Mouse (Mus musculus): ENCODE data around the gene Rps9. TPM values are rescaled to one million over a fixed set of nuclear protein-coding genes. Genes with fewer than 3 reads are reported as not detected.
"Not testable (repeated sequence)": the region's sequence is repeated elsewhere in the genome, so short reads cannot be mapped to it uniquely, and the experiment has no call there.

The Rps9 gene
- polyA plus RNA-seq, 1 experiment from 2014 or later = 701 TPM

GRCm38 (mm10) chr7:3684698-3685097 lies 19.1 kb upstream of the Rps9 start:
- Histone ChIP-seq H3K4me2 (no peak overlapping the region), H3K4me3 (no peak overlapping the region), H3K27me3 (replicated peaks) (no peaks in the 10 kb centered on the region), H3K36me3 (replicated peaks) (peaks cover 6% of the 10 kb centered on the region; the same call in 1 of the 2 replicates), H3K9ac (0 out of 2 replicates have a peak overlapping the region, but pooled peaks have one; percentile 11), H3K27ac (peak overlapping the region; percentile 79), H3K9me3 (no peaks in the 10 kb centered on the region), H3K4me1 (peaks cover 24% of the 10 kb centered on the region)
- WGBS = 66% methylated on average over 8 of the region's 8 CpGs
- peak; percentile 51; the same call in 1 of the 2 replicates for ATAC-seq (replicated peaks)

DNA sequence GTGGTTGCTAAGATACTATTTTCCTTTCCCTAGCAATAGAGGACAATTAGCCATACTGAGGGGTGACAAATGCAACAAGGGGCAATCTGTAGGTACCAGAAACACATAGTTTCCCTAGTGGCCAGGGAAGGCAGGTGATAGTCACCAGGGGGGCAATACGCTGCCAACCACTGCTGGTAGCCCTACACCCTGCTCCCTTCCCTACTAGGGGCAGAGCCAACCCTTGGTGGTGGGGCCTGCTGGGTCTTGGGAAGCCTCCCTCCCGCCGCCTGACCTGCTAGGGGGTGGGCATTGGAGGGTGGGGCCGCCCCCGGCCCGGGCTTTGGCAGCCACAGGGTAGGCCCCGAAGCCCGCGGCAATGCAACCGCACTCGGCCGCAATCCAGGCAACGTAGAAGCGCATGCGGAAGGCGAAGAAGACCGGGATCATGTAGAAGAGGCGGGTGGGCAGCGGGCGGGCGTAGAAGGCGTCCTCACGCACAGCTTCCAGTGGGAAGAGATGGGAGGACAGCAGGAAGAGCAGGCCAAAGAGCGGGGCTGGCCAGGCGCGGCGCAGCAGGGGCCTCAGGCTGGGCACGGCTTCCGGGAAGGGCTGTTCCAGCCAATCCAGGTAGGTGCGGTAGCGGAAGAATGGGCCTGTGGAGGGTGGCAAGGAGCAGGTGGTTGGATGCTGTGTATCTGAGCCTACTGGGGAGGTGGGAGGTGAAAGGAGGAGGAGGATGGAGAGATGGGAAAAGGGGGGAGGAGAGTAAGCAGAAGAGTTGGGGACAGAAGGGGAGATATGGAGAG lies 18.2 kb upstream of the Rps9 start:
- H3K36me3 ChIP-seq (replicated peaks) = peaks cover 6% of the 10 kb centered on the region; the same call in 1 of the 2 replicates
- ATAC-seq (replicated peaks) = 0 out of 2 replicates have a peak, but pooled peaks have one; percentile 34
- H3K27ac ChIP-seq = peak overlapping the region; percentile 79
- H3K27me3 ChIP-seq (replicated peaks) = no peaks in the 10 kb centered on the region
- peaks cover 24% of the 10 kb centered on the region for H3K4me1 ChIP-seq
- no peak overlapping the region for H3K9ac ChIP-seq
- WGBS = 78% methylated on average over 31 of the region's 31 CpGs
- no peak overlapping the region for H3K4me2 ChIP-seq
- H3K9me3 ChIP-seq = no peaks in the 10 kb centered on the region
- no peak overlapping the region for H3K4me3 ChIP-seq

- 33% methylated on average over 3 of the region's 3 CpGs for WGBS
- Histone ChIP-seq H3K36me3 (replicated peaks) (peaks cover 5% of the 10 kb centered on the region; the same call in 1 of the 2 replicates), H3K4me3 (peak overlapping the region; percentile 91), H3K27me3 (replicated peaks) (no peaks in the 10 kb centered on the region), H3K9ac (peak overlapping the region; percentile 96), H3K9me3 (no peaks in the 10 kb centered on the region), H3K4me1 (peaks cover 27% of the 10 kb centered on the region), H3K27ac (peak overlapping the region; percentile 96), H3K4me2 (peak overlapping the region; percentile 85)
- ATAC-seq (replicated peaks) = no peak
Observed at GRCm38 (mm10) chr7:3691919-3692318, 11.9 kb upstream of the Rps9 start.

GRCm38 (mm10) chr7:3692382-3692986 lies 11.3 kb upstream of the Rps9 start, which contains the start of gene Tsen34:
Gene Tsen34, plus strand, starts transcription at chr7:3692863.
- Histone ChIP-seq H3K4me3 (peak within 1 kb of the TSS; percentile 91), H3K36me3 (replicated peaks) (peaks cover 8% of the 10 kb centered on the region; the same call in 1 of the 2 replicates), H3K9me3 (no peaks in the 10 kb centered on the region), H3K27me3 (replicated peaks) (no peaks in the 10 kb centered on the region), H3K9ac (peak within 1 kb of the TSS; percentile 96), H3K27ac (peak within 1 kb of the TSS; percentile 96), H3K4me1 (peaks cover 27% of the 10 kb centered on the region), H3K4me2 (peak within 1 kb of the TSS; percentile 85)
- ATAC-seq (replicated peaks) = peak; percentile 79
- under 1% methylated on average over 49 of the region's 49 CpGs for WGBS

GRCm38 (mm10) chr7:3692987-3693808 lies 10.6 kb upstream of the Rps9 start, which contains the start of gene Mboat7:
Gene Mboat7, minus strand, starts transcription at chr7:3693523.
- Histone ChIP-seq H3K36me3 (replicated peaks) (peaks cover 12% of the 10 kb centered on the region; the same call in 1 of the 2 replicates), H3K4me2 (peak within 1 kb of the TSS; percentile 85), H3K4me1 (peaks cover 27% of the 10 kb centered on the region), H3K27ac (peak within 1 kb of the TSS; percentile 96), H3K4me3 (peak within 1 kb of the TSS; percentile 91), H3K27me3 (replicated peaks) (no peaks in the 10 kb centered on the region), H3K9ac (peak within 1 kb of the TSS; percentile 96), H3K9me3 (no peaks in the 10 kb centered on the region)
- WGBS = under 1% methylated on average over 55 of the region's 55 CpGs
- ATAC-seq (replicated peaks) = peak; percentile 94

DNA sequence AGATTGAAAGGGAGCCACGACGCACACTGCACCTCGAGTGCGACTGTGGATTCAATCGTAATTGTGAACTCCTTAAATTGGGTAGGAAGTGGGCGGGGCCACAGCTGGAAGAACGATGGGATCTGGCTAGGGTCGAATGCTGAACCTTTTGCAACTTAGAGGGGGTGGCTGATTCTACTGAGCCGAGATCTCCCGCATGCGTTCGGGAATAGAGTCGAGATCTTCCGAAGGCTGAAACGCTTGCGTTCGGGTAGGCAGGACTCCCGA lies 10.1 kb upstream of the Rps9 start:
- Histone ChIP-seq H3K9me3 (no peaks in the 10 kb centered on the region), H3K4me2 (peak overlapping the region; percentile 85), H3K27ac (peak overlapping the region; percentile 96), H3K27me3 (replicated peaks) (no peaks in the 10 kb centered on the region), H3K4me1 (peaks cover 27% of the 10 kb centered on the region), H3K9ac (peak overlapping the region; percentile 96), H3K36me3 (replicated peaks) (peaks cover 17% of the 10 kb centered on the region; the same call in 1 of the 2 replicates), H3K4me3 (peak overlapping the region; percentile 91)
- WGBS = 0% methylated on average over 18 of the region's 18 CpGs
- ATAC-seq (replicated peaks) = no peak; the same call in 1 of the 2 replicates

- Histone ChIP-seq H3K27me3 (replicated peaks) (no peaks in the 10 kb centered on the region), H3K36me3 (replicated peaks) (peaks cover 22% of the 10 kb centered on the region; the same call in 1 of the 2 replicates), H3K27ac (peak overlapping the region; percentile 96), H3K9ac (peak overlapping the region; percentile 96), H3K4me1 (peaks cover 27% of the 10 kb centered on the region), H3K4me2 (peak overlapping the region; percentile 85), H3K4me3 (peak overlapping the region; percentile 91), H3K9me3 (no peaks in the 10 kb centered on the region)
- ATAC-seq (replicated peaks) = peak; percentile 40
- under 1% methylated on average over 53 of the region's 55 CpGs for WGBS
Observed at GRCm38 (mm10) chr7:3694076-3694948, 9.5 kb upstream of the Rps9 start.

DNA sequence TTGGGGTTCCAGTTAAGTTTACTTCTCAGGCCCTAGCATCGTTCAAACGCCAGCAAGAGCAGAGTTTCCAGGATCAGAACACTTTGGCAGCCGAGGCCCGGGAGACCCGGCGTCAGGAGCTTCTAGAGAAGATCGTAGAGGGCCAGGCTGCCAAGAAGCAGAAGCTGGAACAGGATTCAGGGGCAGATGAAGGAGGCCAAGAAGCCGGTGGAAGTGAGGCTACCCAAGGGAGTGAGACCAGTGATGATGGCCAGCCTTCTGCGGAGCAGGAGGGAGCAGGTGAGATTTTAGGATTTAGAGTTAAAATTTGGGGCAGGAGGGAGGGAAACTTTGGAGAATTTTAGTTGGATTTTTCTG lies 8.9 kb upstream of the Rps9 start:
- peak overlapping the region; percentile 91 for H3K4me3 ChIP-seq
- H3K9me3 ChIP-seq; ATAC-seq (replicated peaks); H3K27me3 ChIP-seq (replicated peaks): not testable (repeated sequence)
- WGBS = 6% methylated on average over 9 of the region's 9 CpGs
- H3K27ac ChIP-seq = peak overlapping the region; percentile 96
- peaks cover 27% of the 10 kb centered on the region for H3K4me1 ChIP-seq
- peak overlapping the region; percentile 85 for H3K4me2 ChIP-seq
- H3K36me3 ChIP-seq (replicated peaks) = peaks cover 23% of the 10 kb centered on the region
- H3K9ac ChIP-seq = peak overlapping the region; percentile 96

GRCm38 (mm10) chr7:3698471-3698870 lies 5.3 kb upstream of the Rps9 start:
- peaks cover 18% of the 10 kb centered on the region for H3K4me1 ChIP-seq
- H3K4me2 ChIP-seq = no peak overlapping the region
- no peak overlapping the region for H3K27ac ChIP-seq
- ATAC-seq (replicated peaks) = no peak
- WGBS = 97% methylated on average over 6 of the region's 6 CpGs
- H3K9ac ChIP-seq = no peak overlapping the region
- no peaks in the 10 kb centered on the region for H3K9me3 ChIP-seq
- peaks cover 32% of the 10 kb centered on the region for H3K36me3 ChIP-seq (replicated peaks)
- H3K27me3 ChIP-seq (replicated peaks) = no peaks in the 10 kb centered on the region
- no peak overlapping the region for H3K4me3 ChIP-seq

DNA sequence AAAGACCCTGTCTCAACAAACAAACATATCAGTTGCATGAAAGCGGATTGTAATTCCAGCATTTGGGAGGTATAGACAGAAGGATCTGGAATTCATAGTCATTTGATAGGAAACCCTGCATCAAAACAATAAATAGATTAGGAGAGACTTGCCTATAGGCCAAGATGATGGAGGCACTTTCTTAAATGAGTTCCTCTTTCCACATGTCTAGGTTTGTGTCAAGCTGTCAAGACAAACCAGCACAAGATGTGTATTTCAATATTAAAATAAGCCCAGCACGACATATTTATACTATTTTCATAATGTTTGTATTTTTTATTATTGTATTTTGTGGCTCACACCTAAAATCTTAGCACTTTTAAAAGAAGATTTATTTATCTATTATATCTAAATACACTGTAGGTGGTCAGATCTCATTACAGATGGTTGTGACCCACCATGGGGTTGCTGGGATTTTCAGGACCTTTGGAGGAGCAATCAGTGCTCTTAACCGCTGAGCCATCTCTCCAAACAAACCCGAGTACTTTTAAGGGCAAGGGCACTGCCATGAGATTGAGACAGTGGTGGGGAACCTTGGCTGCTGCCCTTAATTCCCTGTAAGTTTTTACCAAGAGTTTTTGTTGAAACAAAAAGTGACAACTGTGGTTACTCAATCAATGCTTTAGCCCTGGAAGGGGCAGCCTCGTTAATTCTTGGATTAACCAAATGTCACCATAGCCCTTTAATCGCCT lies 480 bp upstream of the Rps9 start:
- Histone ChIP-seq H3K4me1 (peaks cover 27% of the 10 kb centered on the region), H3K4me2 (peak overlapping the region; percentile 84), H3K9me3 (no peaks in the 10 kb centered on the region), H3K36me3 (replicated peaks) (peaks cover 22% of the 10 kb centered on the region), H3K27me3 (replicated peaks) (no peaks in the 10 kb centered on the region), H3K9ac (peak overlapping the region; percentile 27; the same call in 1 of the 2 replicates), H3K4me3 (peak overlapping the region; percentile 79), H3K27ac (peak overlapping the region; percentile 93)
- ATAC-seq (replicated peaks) = peak; percentile 58
- 19% methylated on average over 6 of the region's 6 CpGs for WGBS

DNA sequence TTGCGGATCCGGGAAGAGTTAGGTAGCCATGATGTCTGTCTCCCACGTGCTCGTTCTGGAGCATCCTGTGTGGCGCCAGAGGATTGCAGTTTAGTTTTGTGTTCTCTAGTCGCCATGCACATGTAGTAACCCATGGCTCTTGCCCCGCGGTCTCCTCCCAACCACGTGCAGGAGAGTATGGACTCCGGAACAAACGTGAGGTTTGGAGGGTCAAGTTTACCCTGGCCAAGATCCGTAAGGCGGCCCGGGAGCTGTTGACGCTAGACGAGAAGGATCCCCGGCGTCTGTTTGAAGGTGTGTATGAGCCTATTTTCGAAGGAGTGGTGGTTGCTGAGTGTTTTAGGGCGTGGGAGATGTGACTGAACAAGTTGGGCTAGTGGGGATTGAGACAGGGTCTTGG lies 682 bp downstream of the Rps9 start:
- H3K4me3 ChIP-seq = peak overlapping the region; percentile 79
- peaks cover 14% of the 10 kb centered on the region for H3K36me3 ChIP-seq (replicated peaks)
- H3K27me3 ChIP-seq (replicated peaks) = no peaks in the 10 kb centered on the region
- peak overlapping the region; percentile 73 for H3K9ac ChIP-seq
- peak; percentile 73 for ATAC-seq (replicated peaks)
- H3K4me1 ChIP-seq = peaks cover 27% of the 10 kb centered on the region
- peak overlapping the region; percentile 93 for H3K27ac ChIP-seq
- H3K4me2 ChIP-seq = peak overlapping the region; percentile 84
- no peaks in the 10 kb centered on the region for H3K9me3 ChIP-seq
- under 1% methylated on average over 20 of the region's 20 CpGs for WGBS

All from midbrain, embryonic 15.5 days (tissue).